Mouse (Mus musculus): Measurements from ENCODE around the gene Sema3a. TPM values are rescaled to one million over a fixed set of nuclear protein-coding genes. Genes with fewer than 3 reads are reported as not detected.

Sema3a gene
- polyA plus RNA-seq, 1 experiment = 0.24 TPM

DNA sequence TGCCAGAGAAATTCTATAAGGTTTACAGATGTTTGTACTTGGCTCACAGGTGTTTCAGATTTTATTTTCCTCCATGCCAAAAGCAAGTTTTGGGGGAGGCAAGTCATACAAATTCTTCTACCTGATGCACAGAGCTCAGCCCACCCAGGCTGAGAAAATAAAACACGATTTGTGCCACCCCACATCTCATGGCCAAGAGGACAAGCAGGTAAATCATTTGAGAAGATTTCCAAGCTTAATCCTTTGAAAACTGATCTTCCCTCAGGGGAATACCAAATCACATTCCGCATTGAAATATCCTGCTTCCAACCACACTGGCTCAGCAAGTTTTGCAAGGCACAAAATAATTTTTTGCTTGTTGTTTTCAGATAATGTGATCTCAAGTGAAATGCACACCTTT is 206.2 kb downstream of the Sema3a start:
- H3K4me1 ChIP-seq (ENCODE audit: control insufficient read depth, insufficient read depth, low read length) = no peaks in the 10 kb centered on the region
- H3K4me3 ChIP-seq (ENCODE audit: low read depth, low read length) = no peak overlapping the region
- no peak for TF ChIP-seq CTCF (IDR thresholded peaks at IDR 0.05; ENCODE audit: low read depth, low read length)
- no peak for TF ChIP-seq EP300 (IDR thresholded peaks at IDR 0.05; ENCODE audit: insufficient read depth, low read depth, low read length)
- TF ChIP-seq POLR2A (IDR thresholded peaks at IDR 0.05; ENCODE audit: insufficient read depth, low read length) = no peak
- no peak overlapping the region for H3K9ac ChIP-seq (ENCODE audit: low read depth, poor library complexity, severe bottlenecking)
- H3K9me3 ChIP-seq (replicated peaks; ENCODE audit: control insufficient read depth, insufficient read depth, low read length, poor library complexity, severe bottlenecking) = no peaks in the 10 kb centered on the region
- H3K36me3 ChIP-seq (ENCODE audit: control insufficient read depth, insufficient read depth, low read length, poor library complexity, severe bottlenecking) = no peaks in the 10 kb centered on the region
- H3K27me3 ChIP-seq (ENCODE audit: control insufficient read depth, insufficient read depth, low read length, poor library complexity, severe bottlenecking) = no peaks in the 10 kb centered on the region
- no peak overlapping the region for H3K27ac ChIP-seq (ENCODE audit: insufficient read depth, low read length)

DNA sequence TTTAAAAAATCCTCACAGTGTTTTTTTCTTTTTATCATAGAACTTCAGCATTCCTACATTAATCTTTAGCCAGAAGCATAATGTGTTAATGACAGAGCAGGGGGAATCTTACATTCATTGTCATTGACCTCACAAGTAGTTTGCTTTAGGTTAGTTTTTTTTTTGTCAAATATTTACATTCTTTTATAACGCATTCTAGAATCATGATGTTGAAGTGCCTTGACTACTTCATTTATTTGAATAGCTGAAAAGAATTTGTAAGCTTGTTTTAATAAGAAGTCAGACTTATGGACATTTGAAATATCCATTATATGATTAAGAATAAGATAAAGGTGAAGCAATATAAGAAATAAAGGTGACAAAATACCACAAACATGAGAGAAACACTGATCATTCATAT is 212.5 kb downstream of the Sema3a start:
- H3K9me3 ChIP-seq (replicated peaks; ENCODE audit: control insufficient read depth, insufficient read depth, low read length, poor library complexity, severe bottlenecking) = no peaks in the 10 kb centered on the region
- no peak overlapping the region for H3K27ac ChIP-seq (ENCODE audit: insufficient read depth, low read length)
- H3K27me3 ChIP-seq (ENCODE audit: control insufficient read depth, insufficient read depth, low read length, poor library complexity, severe bottlenecking) = no peaks in the 10 kb centered on the region
- H3K4me3 ChIP-seq (ENCODE audit: low read depth, low read length) = no peak overlapping the region
- TF ChIP-seq CTCF (IDR thresholded peaks at IDR 0.05; ENCODE audit: low read depth, low read length) (no peak), POLR2A (IDR thresholded peaks at IDR 0.05; ENCODE audit: insufficient read depth, low read length) (no peak), EP300 (IDR thresholded peaks at IDR 0.05; ENCODE audit: insufficient read depth, low read depth, low read length) (no peak)
- no peak overlapping the region for H3K9ac ChIP-seq (ENCODE audit: low read depth, poor library complexity, severe bottlenecking)
- H3K4me1 ChIP-seq (ENCODE audit: control insufficient read depth, insufficient read depth, low read length) = no peaks in the 10 kb centered on the region
- H3K36me3 ChIP-seq (ENCODE audit: control insufficient read depth, insufficient read depth, low read length, poor library complexity, severe bottlenecking) = no peaks in the 10 kb centered on the region

GRCm38 (mm10) chr5:13347068-13347467 is 221.9 kb downstream of the Sema3a start:
- Histone ChIP-seq H3K4me1 (ENCODE audit: control insufficient read depth, insufficient read depth, low read length) (no peaks in the 10 kb centered on the region), H3K27me3 (ENCODE audit: control insufficient read depth, insufficient read depth, low read length, poor library complexity, severe bottlenecking) (no peaks in the 10 kb centered on the region), H3K27ac (ENCODE audit: insufficient read depth, low read length) (no peak overlapping the region)

DNA sequence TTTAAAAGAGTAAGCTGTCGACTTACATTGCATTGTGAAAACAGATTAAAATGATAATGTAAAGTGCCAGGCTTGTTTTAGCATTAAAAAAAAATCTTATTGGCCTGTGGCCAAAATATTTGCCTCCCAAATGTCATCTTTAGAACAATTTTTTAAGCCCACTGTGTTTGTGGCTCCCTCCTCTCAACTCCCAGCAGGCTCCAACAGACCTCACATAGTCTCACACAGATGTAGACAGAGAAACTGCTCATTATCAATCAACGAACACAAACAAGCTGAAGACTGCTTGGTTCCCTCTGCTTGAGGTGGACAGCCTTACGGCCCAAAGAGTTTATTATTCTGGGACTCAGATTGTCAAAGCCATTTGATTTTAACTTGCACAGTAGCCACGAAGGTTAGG is 226.4 kb downstream of the Sema3a start:
- Histone ChIP-seq H3K9ac (ENCODE audit: low read depth, poor library complexity, severe bottlenecking) (no peak overlapping the region), H3K9me3 (replicated peaks; ENCODE audit: control insufficient read depth, insufficient read depth, low read length, poor library complexity, severe bottlenecking) (no peaks in the 10 kb centered on the region), H3K36me3 (ENCODE audit: control insufficient read depth, insufficient read depth, low read length, poor library complexity, severe bottlenecking) (no peaks in the 10 kb centered on the region), H3K4me1 (ENCODE audit: control insufficient read depth, insufficient read depth, low read length) (no peaks in the 10 kb centered on the region), H3K4me3 (ENCODE audit: low read depth, low read length) (no peak overlapping the region), H3K27me3 (ENCODE audit: control insufficient read depth, insufficient read depth, low read length, poor library complexity, severe bottlenecking) (no peaks in the 10 kb centered on the region), H3K27ac (ENCODE audit: insufficient read depth, low read length) (no peak overlapping the region)
- TF ChIP-seq EP300 (IDR thresholded peaks at IDR 0.05; ENCODE audit: insufficient read depth, low read depth, low read length) (no peak), POLR2A (IDR thresholded peaks at IDR 0.05; ENCODE audit: insufficient read depth, low read length) (no peak), CTCF (IDR thresholded peaks at IDR 0.05; ENCODE audit: low read depth, low read length) (no peak)

More at GRCm38 (mm10) chr5:13347068-13347467, 221.9 kb downstream of the Sema3a start:
- H3K36me3 ChIP-seq (ENCODE audit: control insufficient read depth, insufficient read depth, low read length, poor library complexity, severe bottlenecking) = no peaks in the 10 kb centered on the region
- no peaks in the 10 kb centered on the region for H3K9me3 ChIP-seq (replicated peaks; ENCODE audit: control insufficient read depth, insufficient read depth, low read length, poor library complexity, severe bottlenecking)
- TF ChIP-seq POLR2A (IDR thresholded peaks at IDR 0.05; ENCODE audit: insufficient read depth, low read length) = no peak
- TF ChIP-seq CTCF (IDR thresholded peaks at IDR 0.05; ENCODE audit: low read depth, low read length) = no peak
- TF ChIP-seq EP300 (IDR thresholded peaks at IDR 0.05; ENCODE audit: insufficient read depth, low read depth, low read length) = no peak
- H3K9ac ChIP-seq (ENCODE audit: low read depth, poor library complexity, severe bottlenecking) = no peak overlapping the region
- H3K4me3 ChIP-seq (ENCODE audit: low read depth, low read length) = no peak overlapping the region

DNA sequence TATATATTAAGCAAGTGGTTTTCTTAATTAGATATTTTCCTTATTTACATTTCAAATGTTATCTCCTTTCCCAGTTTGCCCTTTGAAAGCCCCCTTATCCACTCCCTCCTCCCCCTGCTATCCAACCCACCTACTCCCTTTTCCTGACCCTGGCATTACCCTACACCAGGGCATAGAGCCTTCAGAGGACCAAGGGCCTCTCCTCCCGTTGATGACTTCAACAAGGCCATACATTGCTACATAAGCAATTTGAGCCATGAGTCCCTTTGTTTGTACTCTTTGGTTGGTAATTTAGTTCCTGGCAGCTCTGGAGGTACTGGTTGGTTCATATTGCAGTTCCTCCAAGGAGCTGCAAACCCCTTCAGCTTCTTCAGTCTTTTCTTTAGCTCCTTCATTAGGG is 227.8 kb downstream of the Sema3a start:
- Histone ChIP-seq H3K4me3 (ENCODE audit: low read depth, low read length) (no peak overlapping the region), H3K27ac (ENCODE audit: insufficient read depth, low read length) (no peak overlapping the region), H3K4me1 (ENCODE audit: control insufficient read depth, insufficient read depth, low read length) (no peaks in the 10 kb centered on the region), H3K9me3 (replicated peaks; ENCODE audit: control insufficient read depth, insufficient read depth, low read length, poor library complexity, severe bottlenecking) (no peaks in the 10 kb centered on the region), H3K9ac (ENCODE audit: low read depth, poor library complexity, severe bottlenecking) (no peak overlapping the region), H3K27me3 (ENCODE audit: control insufficient read depth, insufficient read depth, low read length, poor library complexity, severe bottlenecking) (no peaks in the 10 kb centered on the region), H3K36me3 (ENCODE audit: control insufficient read depth, insufficient read depth, low read length, poor library complexity, severe bottlenecking) (no peaks in the 10 kb centered on the region)
- TF ChIP-seq POLR2A (IDR thresholded peaks at IDR 0.05; ENCODE audit: insufficient read depth, low read length) (no peak), CTCF (IDR thresholded peaks at IDR 0.05; ENCODE audit: low read depth, low read length) (no peak), EP300 (IDR thresholded peaks at IDR 0.05; ENCODE audit: insufficient read depth, low read depth, low read length) (no peak)

DNA sequence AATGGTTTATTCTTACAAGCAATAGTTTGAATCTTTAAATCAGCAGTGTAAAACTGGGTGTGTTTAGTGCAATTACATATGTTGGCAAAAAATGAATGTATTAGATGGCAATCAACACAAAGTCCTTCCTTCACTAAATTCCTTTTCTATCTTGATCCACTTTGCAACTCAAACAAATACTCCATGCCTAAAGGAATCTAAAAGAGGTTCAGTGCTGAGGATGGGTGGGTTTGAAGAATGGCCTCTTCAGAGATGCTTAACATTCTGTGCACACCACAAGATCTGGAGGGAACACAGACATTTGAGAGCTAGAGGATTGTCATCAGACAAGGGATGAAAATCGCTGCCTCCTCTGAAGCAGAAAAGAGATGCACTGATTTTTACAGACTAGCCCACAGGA is 228.3 kb downstream of the Sema3a start:
- no peaks in the 10 kb centered on the region for H3K36me3 ChIP-seq (ENCODE audit: control insufficient read depth, insufficient read depth, low read length, poor library complexity, severe bottlenecking)
- H3K9ac ChIP-seq (ENCODE audit: low read depth, poor library complexity, severe bottlenecking) = no peak overlapping the region
- H3K9me3 ChIP-seq (replicated peaks; ENCODE audit: control insufficient read depth, insufficient read depth, low read length, poor library complexity, severe bottlenecking) = no peaks in the 10 kb centered on the region
- H3K4me3 ChIP-seq (ENCODE audit: low read depth, low read length) = no peak overlapping the region
- no peaks in the 10 kb centered on the region for H3K4me1 ChIP-seq (ENCODE audit: control insufficient read depth, insufficient read depth, low read length)
- H3K27me3 ChIP-seq (ENCODE audit: control insufficient read depth, insufficient read depth, low read length, poor library complexity, severe bottlenecking) = no peaks in the 10 kb centered on the region
- H3K27ac ChIP-seq (ENCODE audit: insufficient read depth, low read length) = no peak overlapping the region
- TF ChIP-seq POLR2A (IDR thresholded peaks at IDR 0.05; ENCODE audit: insufficient read depth, low read length) = no peak
- TF ChIP-seq EP300 (IDR thresholded peaks at IDR 0.05; ENCODE audit: insufficient read depth, low read depth, low read length) = no peak
- no peak for TF ChIP-seq CTCF (IDR thresholded peaks at IDR 0.05; ENCODE audit: low read depth, low read length)

All from ES-Bruce4 (cell line).